In genomic region chr11:19073887-19074564, GRCm38 (mm10) we compare ENCODE assay signal across 15 mouse cellular contexts. TPM values are rescaled to one million over a fixed set of nuclear protein-coding genes. Genes with fewer than 3 reads are reported as not detected.
DNase-seq lines count a peak whose midpoint lies in the region; ATAC-seq and TF ChIP-seq lines count a peak whose summit lies in the region.
"Had no signal": no experiment of that assay in that cellular context is flagged by ENCODE, and none has a peak within 500 bp of the region (broad histone marks: within the 10 kb centered on the region; RNA-seq: fewer than 3 reads in every experiment).

No protein-coding gene starts in this region.

- peak overlapping the region; percentile 85 for H3K27ac ChIP-seq in hindbrain, embryonic 10.5 days
- H3K27ac ChIP-seq in midbrain, embryonic 14.5 days (replicated peaks; ENCODE audit: low read depth, low read length): 0 out of 2 replicates have a peak overlapping the region, but pooled peaks have one; percentile 28
- H3K27ac ChIP-seq in heart, adult 2 months: no peak overlapping the region
- no peak overlapping the region for H3K27ac ChIP-seq in intestine, postnatal 0 days (ENCODE audit: low read depth, low read length)
- H3K27ac ChIP-seq: kidney, embryonic 15.5 days; limb, embryonic 12.5 days had no signal

- DNase-seq in embryo, embryonic 11 days: peak; percentile 61
- peak; percentile 69 for DNase-seq in hindbrain, embryonic 10.5 days (ENCODE audit: low spot score)
- DNase-seq in midbrain, embryonic 14.5 days: peak; percentile 71
- no peak for DNase-seq in heart, adult 2 months
- DNase-seq: adrenal gland, adult 8-10 months; gastrocnemius, postnatal 36 days; heart, postnatal 10 days; lung, adult 2 months had no signal

- peak overlapping the region; percentile 2; the same call in 1 of the 2 replicates for H3K4me2 ChIP-seq in midbrain, embryonic 14.5 days (ENCODE audit: low read length)
- no peak overlapping the region for H3K4me2 ChIP-seq in intestine, postnatal 0 days (replicated peaks; ENCODE audit: low read depth)
- H3K4me2 ChIP-seq: kidney, embryonic 15.5 days; limb, embryonic 12.5 days had no signal

- H3K4me1 ChIP-seq in E14TG2a.4 (replicated peaks; ENCODE audit: low read depth, low read length): peaks cover 19% of the 10 kb centered on the region
- peaks cover 17% of the 10 kb centered on the region for H3K4me1 ChIP-seq in hindbrain, embryonic 10.5 days (replicated peaks)
- H3K4me1 ChIP-seq in midbrain, embryonic 14.5 days (ENCODE audit: control insufficient read depth, insufficient read depth, low read length): peaks cover 7% of the 10 kb centered on the region
- no peaks in the 10 kb centered on the region for H3K4me1 ChIP-seq in heart, adult 2 months (ENCODE audit: control insufficient read depth, insufficient read depth, low read length)
- H3K4me1 ChIP-seq in intestine, postnatal 0 days (replicated peaks; ENCODE audit: control insufficient read depth, insufficient read depth, low read length): no peaks in the 10 kb centered on the region
- H3K4me1 ChIP-seq: kidney, embryonic 15.5 days; limb, embryonic 12.5 days; megakaryocyte, embryonic 14.5 days had no signal

- peak; percentile 79 for ATAC-seq in midbrain, embryonic 14.5 days (ENCODE audit: low FRiP score, low TSS enrichment)
- no peak for ATAC-seq in megakaryocyte progenitor cell, adult 5-6 weeks (replicated peaks; ENCODE audit: poor library complexity)
- no peak for ATAC-seq in cerebellum, adult (ENCODE audit: insufficient number of reproducible peaks, low FRiP score, low TSS enrichment)
- ATAC-seq in intestine, postnatal 0 days: no peak

- TF ChIP-seq POLR2A in heart, adult 2 months (IDR thresholded peaks at IDR 0.05; ENCODE audit: insufficient read depth, low read depth, low read length): no peak

- H3K4me3 ChIP-seq in E14TG2a.4 (replicated peaks; ENCODE audit: low read length): peak overlapping the region; percentile 35
- peak overlapping the region; percentile 9; the same call in 1 of the 2 replicates for H3K4me3 ChIP-seq in hindbrain, embryonic 10.5 days
- no peak overlapping the region for H3K4me3 ChIP-seq in midbrain, embryonic 14.5 days (replicated peaks; ENCODE audit: low read depth, low read length)
- no peak overlapping the region for H3K4me3 ChIP-seq in heart, adult 2 months
- no peak overlapping the region for H3K4me3 ChIP-seq in intestine, postnatal 0 days (ENCODE audit: low read depth, low read length)
- H3K4me3 ChIP-seq: kidney, embryonic 15.5 days; limb, embryonic 12.5 days; megakaryocyte, embryonic 14.5 days had no signal

- no peaks in the 10 kb centered on the region for H3K27me3 ChIP-seq in E14TG2a.4 (ENCODE audit: insufficient read depth, low read length)
- H3K27me3 ChIP-seq in hindbrain, embryonic 10.5 days (ENCODE audit: insufficient read depth, poor library complexity, severe bottlenecking): no peaks in the 10 kb centered on the region
- H3K27me3 ChIP-seq in midbrain, embryonic 14.5 days (ENCODE audit: control insufficient read depth, insufficient read depth, low read length): no peaks in the 10 kb centered on the region
- H3K27me3 ChIP-seq in heart, adult 2 months (ENCODE audit: control insufficient read depth, insufficient read depth, low read length): no peaks in the 10 kb centered on the region
- no peaks in the 10 kb centered on the region for H3K27me3 ChIP-seq in intestine, postnatal 0 days (replicated peaks; ENCODE audit: control insufficient read depth, insufficient read depth, low read length)
- H3K27me3 ChIP-seq: kidney, embryonic 15.5 days; megakaryocyte, embryonic 14.5 days had no signal

- no peaks in the 10 kb centered on the region for H3K79me2 ChIP-seq in heart, adult 2 months (replicated peaks; ENCODE audit: control insufficient read depth, insufficient read depth, low read length)

- TF ChIP-seq CTCF in E14TG2a.4 (conservative IDR thresholded peaks at IDR 0.05; ENCODE audit: low read length): no peak
- no peak for TF ChIP-seq CTCF in heart, adult 2 months (IDR thresholded peaks at IDR 0.05)
- no peak for TF ChIP-seq CTCF in intestine, postnatal 0 days (IDR thresholded peaks at IDR 0.05; ENCODE audit: low read depth)

- H3K9me3 ChIP-seq in E14TG2a.4 (ENCODE audit: low read length): peaks cover 28% of the 10 kb centered on the region
- H3K9me3 ChIP-seq in hindbrain, embryonic 10.5 days: no peaks in the 10 kb centered on the region; the same call in 1 of the 2 replicates
- no peaks in the 10 kb centered on the region for H3K9me3 ChIP-seq in midbrain, embryonic 14.5 days (ENCODE audit: control insufficient read depth, low read length)
- no peaks in the 10 kb centered on the region for H3K9me3 ChIP-seq in intestine, postnatal 0 days (ENCODE audit: control insufficient read depth)
- H3K9me3 ChIP-seq: kidney, embryonic 15.5 days had no signal

- no peak overlapping the region for H3K9ac ChIP-seq in midbrain, embryonic 14.5 days (replicated peaks; ENCODE audit: low read length)
- H3K9ac ChIP-seq in heart, adult 2 months (ENCODE audit: low read depth, low read length): no peak overlapping the region
- H3K9ac ChIP-seq in intestine, postnatal 0 days (ENCODE audit: low read depth, low read length): no peak overlapping the region
- H3K9ac ChIP-seq: kidney, embryonic 15.5 days; limb, embryonic 12.5 days had no signal

- no peaks in the 10 kb centered on the region for H3K36me3 ChIP-seq in E14TG2a.4 (ENCODE audit: insufficient read depth, low read length)
- no peaks in the 10 kb centered on the region for H3K36me3 ChIP-seq in hindbrain, embryonic 10.5 days
- H3K36me3 ChIP-seq in midbrain, embryonic 14.5 days (ENCODE audit: control insufficient read depth, insufficient read depth, low read length): no peaks in the 10 kb centered on the region
- H3K36me3 ChIP-seq in heart, adult 2 months (ENCODE audit: control insufficient read depth, insufficient read depth, low read length): no peaks in the 10 kb centered on the region
- H3K36me3 ChIP-seq in intestine, postnatal 0 days (ENCODE audit: control insufficient read depth, insufficient read depth): no peaks in the 10 kb centered on the region
- H3K36me3 ChIP-seq: kidney, embryonic 15.5 days; limb, embryonic 12.5 days had no signal

- intact Hi-C loops in heart, adult 2 months (cut with DNase I): no loop called here

- TF ChIP-seq EP300 in heart, adult 2 months (IDR thresholded peaks at IDR 0.05; ENCODE audit: insufficient read depth, low read depth, low read length): no peak

- WGBS in hindbrain, embryonic 10.5 days: 25% methylated on average over 11 of the region's 11 CpGs
- 10% methylated on average over 11 of the region's 11 CpGs for WGBS in midbrain, embryonic 14.5 days
- WGBS in heart, adult 2 months: 80% methylated on average over 11 of the region's 11 CpGs
- 69% methylated on average over 11 of the region's 11 CpGs for WGBS in intestine, postnatal 0 days

RNA-seq across cellular contexts. Expression of gene Meis1, which starts 55.2 kb away (rescaled TPM):
- polyA plus RNA-seq in hindbrain, embryonic 10.5 days (2016; fragmentation: Nextera tagmentation; extraction: Ambion mirVana): 92.9 and 123 TPM in 2 replicates
- polyA plus RNA-seq in midbrain, embryonic 14.5 days (2014; fragmentation: Nextera tagmentation; extraction: Ambion mirVana): 33.4 and 51.7 TPM in 2 replicates
- total RNA-seq in megakaryocyte progenitor cell, adult 5-6 weeks (2015): 12.7 and 24.6 TPM in 2 replicates
- 13.0 and 26.3 TPM in 2 replicates for total RNA-seq in megakaryocyte progenitor cell, adult 5-6 weeks (2017)
- total RNA-seq in heart, adult 2 months (2021): 10 to 100 TPM; 29.0 to 31.4 TPM
- 18.2 and 22.6 TPM in 2 replicates for polyA plus RNA-seq in heart, adult 2 months (2012; rRNA removed)
- 22.1 and 22.9 TPM in 2 replicates for polyA plus RNA-seq in intestine, postnatal 0 days (2015; fragmentation: Nextera tagmentation; extraction: Ambion mirVana)

Comparison
In these comparisons a context has a peak if more than half of its experiments do, and no peak if none do; other contexts are left out.
1. H3K4me3 ChIP-seq: peak in E14TG2a.4 (single experiment) and hindbrain, embryonic 10.5 days (single experiment); none in midbrain, embryonic 14.5 days (single experiment), heart, adult 2 months (single experiment) and intestine, postnatal 0 days (single experiment).
2. DNase-seq: peak in embryo, embryonic 11 days (single experiment), hindbrain, embryonic 10.5 days (single experiment) and midbrain, embryonic 14.5 days (single experiment); none in heart, adult 2 months (0 of 2).
3. H3K27ac ChIP-seq: peak in hindbrain, embryonic 10.5 days (single experiment) and midbrain, embryonic 14.5 days (single experiment); none in heart, adult 2 months (single experiment) and intestine, postnatal 0 days (single experiment).